Mouse (Mus musculus) liver, adult 2 months (tissue): ENCODE results near the gene Vmn1r170. TPM values are rescaled to one million over a fixed set of nuclear protein-coding genes. Genes with fewer than 3 reads are reported as not detected.
"Not testable (repeated sequence)": the region's sequence is repeated elsewhere in the genome, so short reads cannot be mapped to it uniquely, and the experiment has no call there.

ENCODE experiments used
- DNase-seq: peaks from one replicate; pipeline ENCODE4 v3.0.0-alpha.2; 2011; ENCODE audit warnings: low read depth, low spot score; ENCODE audit errors: extremely low read depth
- H3K27ac ChIP-seq: fragments of 200-500 bp; replicated peaks from 2 replicates; pipeline ENCODE4 v1.5.1; 2012; ENCODE audit warnings: low read depth, mild to moderate bottlenecking, control low read depth, inconsistent platforms, low read length; ENCODE audit not compliant: insufficient read depth
- H3K27me3 ChIP-seq: fragments of 200-500 bp; 2 replicates; pipeline ENCODE4 v1.6.1; 2012; ENCODE audit warnings: mild to moderate bottlenecking, moderate library complexity, low read length, inconsistent platforms; ENCODE audit not compliant: control insufficient read depth, insufficient read depth
- H3K36me3 ChIP-seq: fragments of 200-500 bp; 2 replicates; pipeline ENCODE4 v1.6.1; 2012; ENCODE audit warnings: low read length, inconsistent platforms; ENCODE audit not compliant: control insufficient read depth, insufficient read depth
- H3K4me1 ChIP-seq: fragments of 200-500 bp; 2 replicates; pipeline ENCODE4 v1.6.1; 2011; ENCODE audit warnings: low read length; ENCODE audit not compliant: control insufficient read depth, insufficient read depth
- H3K4me3 ChIP-seq: fragments of 200-500 bp; 2 replicates; pipeline ENCODE4 v1.5.1; 2011; ENCODE audit warnings: low read depth, mild to moderate bottlenecking, control low read depth, low read length, moderate library complexity; ENCODE audit not compliant: insufficient read depth
- H3K79me2 ChIP-seq: fragments of 200-500 bp; 2 replicates; pipeline ENCODE4 v1.6.1; 2012; ENCODE audit warnings: inconsistent platforms, mild to moderate bottlenecking, low read length, moderate library complexity; ENCODE audit not compliant: control insufficient read depth, insufficient read depth
- H3K9ac ChIP-seq: fragments of 200-500 bp; 2 replicates; pipeline ENCODE4 v1.6.1; 2012; ENCODE audit warnings: low read depth, mild to moderate bottlenecking, control low read depth, inconsistent platforms, low read length
- POLR2A ChIP-seq: fragments of 200-500 bp; IDR thresholded peaks from 2 replicates; pipeline ENCODE4 v1.6.1; 2011; ENCODE audit warnings: low read length, control low read depth; ENCODE audit not compliant: insufficient read depth; ENCODE audit errors: extremely low read depth
- WGBS: fragments of 180-500 bp; shearing (Covaris S2); methylation state at CpG from one replicate; pipeline ENCODE4 v1.1.7; 2018; 5-methylcytosine and 5-hydroxymethylcytosine counted together
- polyA plus RNA-seq: library from polyadenylated mRNA; depleted of rRNA; stranded (reverse); fragments of >200 nt; gene quantifications from 2 replicates; pipeline ENCODE4 v1.2.3, GENCODE M21; 2012; rRNA removed
- total RNA-seq: library from RNA; depleted of rRNA; stranded (reverse); fragments of >200 nt; gene quantifications from 2 replicates; pipeline ENCODE4 v1.2.3, GENCODE M21; 2014; rRNA removed

Vmn1r170 gene
- total RNA-seq: not detected in 2 replicates
- polyA plus RNA-seq: not detected in 2 replicates

GRCm38 (mm10) chr7:23605875-23606274 is at the start of gene Vmn1r170:
Vmn1r170 (plus strand) TSS chr7:23606175.
- H3K27ac ChIP-seq, DNase-seq, H3K36me3 ChIP-seq, H3K4me1 ChIP-seq, H3K79me2 ChIP-seq, H3K9ac ChIP-seq, H3K27me3 ChIP-seq, H3K4me3 ChIP-seq: not testable (repeated sequence)
- WGBS: 12% methylated on average over 1 of the region's 1 CpGs

GRCm38 (mm10) chr7:23575226-23575625 is 30.7 kb upstream of the Vmn1r170 start, which contains the start of gene Vmn1r169:
Vmn1r169 (plus strand) TSS chr7:23575526.
- not testable (repeated sequence) for H3K36me3 ChIP-seq, H3K4me3 ChIP-seq, H3K9ac ChIP-seq, H3K4me1 ChIP-seq, H3K79me2 ChIP-seq, DNase-seq, H3K27ac ChIP-seq, H3K27me3 ChIP-seq
- 68% methylated on average over 1 of the region's 2 CpGs for WGBS

- H3K4me3 ChIP-seq: no peak within 1 kb of the TSS
- H3K27ac ChIP-seq: no peak within 1 kb of the TSS
- no peaks in the 10 kb centered on the region for H3K79me2 ChIP-seq
- H3K9ac ChIP-seq: no peak within 1 kb of the TSS
- no peaks in the 10 kb centered on the region for H3K36me3 ChIP-seq
- no peak for DNase-seq
- no peaks in the 10 kb centered on the region for H3K4me1 ChIP-seq
- TF ChIP-seq POLR2A: no peak
- H3K27me3 ChIP-seq: no peaks in the 10 kb centered on the region
Measured at GRCm38 (mm10) chr7:23630422-23630821, 24.4 kb downstream of the Vmn1r170 start, which contains the start of gene Vmn1r171. Vmn1r171 (plus strand) TSS chr7:23630722.

Other genes starting within 250 kb of the Vmn1r170 start
- not detected in 2 replicates for gene Nlrp5, start 220.3 kb upstream of the Vmn1r170 start, total RNA-seq
- gene Nlrp5, start 220.3 kb upstream of the Vmn1r170 start, polyA plus RNA-seq: not detected in 2 replicates
- gene Vmn1r167, start 99.0 kb upstream of the Vmn1r170 start, total RNA-seq: not detected in 2 replicates
- gene Vmn1r167, start 99.0 kb upstream of the Vmn1r170 start, polyA plus RNA-seq: not detected in 2 replicates
- not detected in 2 replicates for gene Vmn1r168, start 66.4 kb upstream of the Vmn1r170 start, total RNA-seq
- gene Vmn1r168, start 66.4 kb upstream of the Vmn1r170 start, polyA plus RNA-seq: not detected in 2 replicates
- not detected in 2 replicates for gene Vmn1r169, start 30.6 kb upstream of the Vmn1r170 start, total RNA-seq
- gene Vmn1r169, start 30.6 kb upstream of the Vmn1r170 start, polyA plus RNA-seq: not detected in 2 replicates
- not detected in 2 replicates for gene Vmn1r171, start 24.5 kb downstream of the Vmn1r170 start, total RNA-seq
- gene Vmn1r171, start 24.5 kb downstream of the Vmn1r170 start, polyA plus RNA-seq: not detected in 2 replicates
- not detected in 2 replicates for gene Vmn1r172, start 52.1 kb downstream of the Vmn1r170 start, total RNA-seq
- not detected in 2 replicates for gene Vmn1r172, start 52.1 kb downstream of the Vmn1r170 start, polyA plus RNA-seq
- gene Vmn1r173, start 94.5 kb downstream of the Vmn1r170 start, total RNA-seq: not detected in 2 replicates
- gene Vmn1r173, start 94.5 kb downstream of the Vmn1r170 start, polyA plus RNA-seq: not detected in 2 replicates
- not detected in 2 replicates for gene Vmn1r174, start 146.1 kb downstream of the Vmn1r170 start, total RNA-seq
- gene Vmn1r174, start 146.1 kb downstream of the Vmn1r170 start, polyA plus RNA-seq: not detected in 2 replicates
- not detected in 2 replicates for gene Vmn1r175, start 204.5 kb downstream of the Vmn1r170 start, total RNA-seq
- gene Vmn1r175, start 204.5 kb downstream of the Vmn1r170 start, polyA plus RNA-seq: not detected in 2 replicates
- gene Vmn1r176, start 231.2 kb downstream of the Vmn1r170 start, total RNA-seq: not detected in 2 replicates
- gene Vmn1r176, start 231.2 kb downstream of the Vmn1r170 start, polyA plus RNA-seq: not detected in 2 replicates